Mouse (Mus musculus) brain, embryonic 14.5 days (tissue): ENCODE measurements around the gene Slc25a33.

Experiments used
- CTCF ChIP-seq: fragments of 200-500 bp; IDR thresholded peaks from 2 replicates; pipeline ENCODE4 v1.5.1; 2012; ENCODE audit warnings: inconsistent platforms, mild to moderate bottlenecking, moderate library complexity, borderline replicate concordance; ENCODE audit not compliant: insufficient read depth, insufficient read length; ENCODE audit errors: extremely low read depth
- POLR2A ChIP-seq: fragments of 200-500 bp; IDR thresholded peaks from 2 replicates; pipeline ENCODE4 v1.6.1; 2012; ENCODE audit warnings: mild to moderate bottlenecking, inconsistent platforms, borderline replicate concordance; ENCODE audit not compliant: poor library complexity, insufficient read depth, insufficient read length, severe bottlenecking; ENCODE audit errors: extremely low read depth

DNA sequence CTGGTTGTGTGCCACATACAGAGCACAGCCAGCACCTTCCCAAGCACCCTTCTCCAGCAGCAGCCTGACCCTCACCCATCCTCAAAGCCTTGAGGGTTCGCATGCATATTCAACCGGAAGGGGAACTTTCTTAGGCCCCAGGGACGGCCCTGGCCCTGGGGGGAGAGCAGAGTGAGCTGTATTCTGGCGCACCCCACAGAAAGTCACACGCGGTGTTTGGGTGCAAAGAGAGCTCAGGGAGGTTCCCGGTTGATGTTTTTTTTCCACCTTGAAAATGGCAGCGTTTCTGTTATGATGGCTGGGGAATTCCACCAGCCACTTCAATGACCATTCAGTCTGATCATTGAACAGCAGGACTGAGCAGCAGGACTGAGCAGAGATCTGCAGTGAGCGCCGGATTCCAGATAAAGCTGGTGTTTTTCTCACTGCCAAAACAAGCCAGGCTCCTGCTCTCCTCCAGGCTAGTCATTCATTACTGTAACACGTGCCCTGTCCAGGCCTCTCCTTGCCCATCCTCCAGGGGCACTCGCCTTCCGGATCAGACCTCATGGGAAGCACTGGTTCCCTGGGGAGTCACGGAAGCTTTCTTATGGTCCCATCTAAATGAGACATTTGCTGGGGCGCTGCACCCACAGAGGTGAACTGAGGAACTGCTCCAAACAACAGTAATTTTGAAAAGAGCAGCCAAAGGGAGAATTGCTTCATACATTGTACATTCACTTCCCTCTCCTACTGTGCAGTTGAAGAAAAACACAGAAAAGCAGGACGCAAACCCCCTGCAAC is 77.7 kb downstream of the Slc25a33 start:
- TF ChIP-seq POLR2A (no peak), CTCF (0 out of 2 replicates have a peak, but pooled peaks have one; percentile 6)
